Comparison of ENCODE assay signal across 23 mouse cellular contexts in genomic region chr5:72261802-72262324, GRCm38 (mm10).
A peak's percentile ranks its signal among the peaks of the same experiment; 100 is the strongest.
DNase-seq lines count a peak whose midpoint lies in the region; ATAC-seq and TF ChIP-seq lines count a peak whose summit lies in the region.
"Had no signal": no experiment of that assay in that cellular context is flagged by ENCODE, and none has a peak within 500 bp of the region (broad histone marks: within the 10 kb centered on the region; RNA-seq: fewer than 3 reads in every experiment).

No protein-coding gene starts in this region.

- WGBS in liver, adult 2 months: 83% methylated on average over 3 of the region's 3 CpGs
- 84% methylated on average over 3 of the region's 3 CpGs for WGBS in liver, embryonic 11.5 days
- WGBS in bone marrow, adult 2 months: 55% methylated on average over 3 of the region's 3 CpGs
- WGBS in macrophage (ENCODE audit: missing documents): 42% methylated on average over 3 of the region's 3 CpGs

- H3K36me3 ChIP-seq in liver, adult 2 months (ENCODE audit: control insufficient read depth, insufficient read depth, low read length): peaks cover 10% of the 10 kb centered on the region
- H3K36me3 ChIP-seq in liver, embryonic 11.5 days (ENCODE audit: control insufficient read depth, insufficient read depth, low read length): no peaks in the 10 kb centered on the region
- 0 out of 2 replicates have a peak, but pooled peaks cover 6% of the 10 kb centered on the region for H3K36me3 ChIP-seq in macrophage (ENCODE audit: inconsistent target)
- H3K36me3 ChIP-seq: forebrain, embryonic 15.5 days; intestine, embryonic 15.5 days; midbrain, embryonic 12.5 days had no signal

- peak; percentile 16 for DNase-seq in liver, adult 2 months (ENCODE audit: extremely low read depth, low read depth, low spot score)
- DNase-seq in liver, embryonic 11.5 days (ENCODE audit: low spot score): no peak
- DNase-seq in NIH3T3 (ENCODE audit: low read depth): peak; percentile 44
- DNase-seq in embryo, embryonic 11 days: no peak
- no peak for DNase-seq in spleen, adult 12 weeks (ENCODE audit: low spot score)
- DNase-seq: adrenal gland, adult 8-10 months; B cell, adult 2 months; cerebellum, adult 9-10 months; gastrocnemius, postnatal 10 days; heart, postnatal 4 days; layer of hippocampus, adult 9-11 months; right cerebral cortex, postnatal 25 days; thymus, postnatal 14 days had no signal

- H3K27me3 ChIP-seq in liver, adult 2 months (ENCODE audit: control insufficient read depth, insufficient read depth, low read length): no peaks in the 10 kb centered on the region
- no peaks in the 10 kb centered on the region for H3K27me3 ChIP-seq in liver, embryonic 11.5 days (replicated peaks; ENCODE audit: control insufficient read depth, insufficient read depth, low read length)
- H3K27me3 ChIP-seq: CH12.LX; forebrain, embryonic 15.5 days; intestine, embryonic 15.5 days; midbrain, embryonic 12.5 days had no signal

- H3K4me3 ChIP-seq in liver, adult 2 months (ENCODE audit: insufficient read depth, low read depth, low read length): no peak overlapping the region
- H3K4me3 ChIP-seq in liver, embryonic 11.5 days (ENCODE audit: low read depth, low read length): no peak overlapping the region
- H3K4me3 ChIP-seq in bone marrow, adult 2 months (replicated peaks; ENCODE audit: control insufficient read depth, low read depth, low read length): no peak overlapping the region
- no peak overlapping the region for H3K4me3 ChIP-seq in macrophage (ENCODE audit: inconsistent target)
- H3K4me3 ChIP-seq: embryonic facial prominence, embryonic 10.5 days; forebrain, embryonic 15.5 days; intestine, embryonic 15.5 days; left cerebral cortex, adult 2 months; midbrain, embryonic 12.5 days had no signal

- H3K27ac ChIP-seq in liver, adult 2 months (replicated peaks; ENCODE audit: insufficient read depth, low read depth, low read length): no peak overlapping the region
- no peak overlapping the region for H3K27ac ChIP-seq in liver, embryonic 11.5 days (ENCODE audit: low read depth, low read length)
- peak overlapping the region; percentile 83 for H3K27ac ChIP-seq in bone marrow, adult 2 months (ENCODE audit: control insufficient read depth, insufficient read depth, low read depth, low read length, poor library complexity)
- peak overlapping the region; percentile 64 for H3K27ac ChIP-seq in macrophage
- H3K27ac ChIP-seq: embryonic facial prominence, embryonic 10.5 days; forebrain, embryonic 15.5 days; intestine, embryonic 15.5 days; left cerebral cortex, adult 2 months; midbrain, embryonic 12.5 days had no signal

- H3K4me1 ChIP-seq in liver, adult 2 months (ENCODE audit: control insufficient read depth, insufficient read depth, low read length): no peaks in the 10 kb centered on the region
- H3K4me1 ChIP-seq in liver, embryonic 11.5 days (replicated peaks; ENCODE audit: control insufficient read depth, insufficient read depth, low read length): no peaks in the 10 kb centered on the region; the same call in 1 of the 2 replicates
- peaks cover 1% of the 10 kb centered on the region; the same call in 1 of the 2 replicates for H3K4me1 ChIP-seq in bone marrow, adult 2 months (ENCODE audit: control insufficient read depth, insufficient read depth, low read length)
- H3K4me1 ChIP-seq: embryonic facial prominence, embryonic 10.5 days; intestine, embryonic 15.5 days; midbrain, embryonic 12.5 days had no signal

- no peak for ATAC-seq in liver, embryonic 11.5 days (replicated peaks; ENCODE audit: low FRiP score)
- ATAC-seq: forebrain, embryonic 15.5 days; hindbrain, embryonic 16.5 days; intestine, embryonic 15.5 days had no signal

- TF ChIP-seq CTCF in liver, adult 2 months (IDR thresholded peaks at IDR 0.05; ENCODE audit: low read depth, low read length): no peak
- no peak for TF ChIP-seq CTCF in bone marrow, adult 2 months (IDR thresholded peaks at IDR 0.05; ENCODE audit: control insufficient read depth, insufficient read depth, low read length)

- H3K9ac ChIP-seq in liver, adult 2 months (ENCODE audit: low read depth, low read length): no peak overlapping the region
- H3K9ac ChIP-seq in liver, embryonic 11.5 days (ENCODE audit: low read depth, low read length): no peak overlapping the region
- H3K9ac ChIP-seq: forebrain, embryonic 15.5 days; intestine, embryonic 15.5 days; midbrain, embryonic 12.5 days had no signal

- no peak overlapping the region for H3K4me2 ChIP-seq in liver, embryonic 11.5 days
- H3K4me2 ChIP-seq: forebrain, embryonic 15.5 days; intestine, embryonic 15.5 days; midbrain, embryonic 12.5 days had no signal

- H3K9me3 ChIP-seq in liver, embryonic 11.5 days (ENCODE audit: control insufficient read depth, low read length): no peaks in the 10 kb centered on the region
- H3K9me3 ChIP-seq: embryonic facial prominence, embryonic 10.5 days; forebrain, embryonic 15.5 days; G1E; intestine, embryonic 15.5 days; midbrain, embryonic 12.5 days had no signal

- no peaks in the 10 kb centered on the region for H3K79me2 ChIP-seq in liver, adult 2 months (ENCODE audit: control insufficient read depth, insufficient read depth, low read length)
- no peaks in the 10 kb centered on the region for H3K79me2 ChIP-seq in macrophage (ENCODE audit: inconsistent target)

- TF ChIP-seq POLR2A in liver, adult 2 months (IDR thresholded peaks at IDR 0.05; ENCODE audit: extremely low read depth, insufficient read depth, low read length): no peak
- no peak for TF ChIP-seq POLR2A in bone marrow, adult 2 months (IDR thresholded peaks at IDR 0.05; ENCODE audit: borderline replicate concordance, control insufficient read depth, low read depth, low read length)

Comparison
In these comparisons a context has a peak if more than half of its experiments do, and no peak if none do; other contexts are left out.
1. DNase-seq: peak in liver, adult 2 months (single experiment) and NIH3T3 (single experiment); none in liver, embryonic 11.5 days (single experiment), embryo, embryonic 11 days (single experiment) and spleen, adult 12 weeks (single experiment).
2. H3K27ac ChIP-seq: peak in bone marrow, adult 2 months (single experiment) and macrophage (single experiment); none in liver, adult 2 months (single experiment) and liver, embryonic 11.5 days (single experiment).